Mouse (Mus musculus) midbrain, embryonic 11.5 days (tissue): ENCODE measurements around the gene Ncapd3. TPM values are rescaled to one million over a fixed set of nuclear protein-coding genes. Genes with fewer than 3 reads are reported as not detected.

ENCODE experiments used
- ATAC-seq: fragments of 200-750 bp; cut with Nextera tagmentation; 2 replicates; pipeline ENCODE4 v1.8.0; 2017; ENCODE audit warnings: moderate TSS enrichment, moderate library complexity; ENCODE audit not compliant: low FRiP score
- DNase-seq: peaks from one replicate; pipeline ENCODE4 v3.0.0; 2015; ENCODE audit warnings: low spot score; ENCODE audit errors: missing footprints
- H3K27ac ChIP-seq: fragments of 300-500 bp; sonication (generic); 2 replicates; pipeline ENCODE4 v1.5.1; 2014; ENCODE audit warnings: low read depth, low read length
- H3K27me3 ChIP-seq: fragments of 300-500 bp; sonication (generic); 2 replicates; pipeline ENCODE4 v1.6.1; 2014; ENCODE audit warnings: mild to moderate bottlenecking, low read length, moderate library complexity, mixed read lengths; ENCODE audit not compliant: control insufficient read depth, insufficient read depth
- H3K36me3 ChIP-seq: fragments of 300-500 bp; sonication (generic); 2 replicates; pipeline ENCODE4 v1.6.1; 2014; ENCODE audit warnings: mild to moderate bottlenecking, low read length, moderate library complexity, mixed read lengths; ENCODE audit not compliant: control insufficient read depth, insufficient read depth
- H3K4me1 ChIP-seq: fragments of 300-500 bp; sonication (generic); 2 replicates; pipeline ENCODE4 v1.6.1; 2014; ENCODE audit warnings: low read length; ENCODE audit not compliant: control insufficient read depth, insufficient read depth
- H3K4me2 ChIP-seq: fragments of 300-500 bp; sonication (generic); 2 replicates; pipeline ENCODE4 v1.6.1; 2014; ENCODE audit warnings: mild to moderate bottlenecking, moderate library complexity
- H3K4me3 ChIP-seq: fragments of 300-500 bp; sonication (generic); 2 replicates; pipeline ENCODE4 v1.5.1; 2014; ENCODE audit warnings: low read depth, low read length
- H3K9ac ChIP-seq: fragments of 300-500 bp; sonication (generic); 2 replicates; pipeline ENCODE4 v1.6.1; 2014; ENCODE audit warnings: low read length
- H3K9me3 ChIP-seq: fragments of 300-500 bp; sonication (generic); 2 replicates; pipeline ENCODE4 v1.6.1; 2016; ENCODE audit warnings: low read length; ENCODE audit not compliant: control insufficient read depth
- WGBS: fragments of 180-500 bp; shearing (Covaris S2); extraction: QIAGEN DNeasy Blood & Tissue Kit; methylation state at CpG from one replicate; pipeline ENCODE4 v1.1.7; 2014; 5-methylcytosine and 5-hydroxymethylcytosine counted together
- polyA plus RNA-seq: library from polyadenylated mRNA; unstranded; fragments of >200 nt; fragmentation: Nextera tagmentation; extraction: Ambion mirVana; gene quantifications from 2 replicates; pipeline ENCODE4 v1.2.1, GENCODE M21; 2014

Gene Ncapd3
- polyA plus RNA-seq, result 39.8 and 43.3 TPM in 2 replicates

DNA sequence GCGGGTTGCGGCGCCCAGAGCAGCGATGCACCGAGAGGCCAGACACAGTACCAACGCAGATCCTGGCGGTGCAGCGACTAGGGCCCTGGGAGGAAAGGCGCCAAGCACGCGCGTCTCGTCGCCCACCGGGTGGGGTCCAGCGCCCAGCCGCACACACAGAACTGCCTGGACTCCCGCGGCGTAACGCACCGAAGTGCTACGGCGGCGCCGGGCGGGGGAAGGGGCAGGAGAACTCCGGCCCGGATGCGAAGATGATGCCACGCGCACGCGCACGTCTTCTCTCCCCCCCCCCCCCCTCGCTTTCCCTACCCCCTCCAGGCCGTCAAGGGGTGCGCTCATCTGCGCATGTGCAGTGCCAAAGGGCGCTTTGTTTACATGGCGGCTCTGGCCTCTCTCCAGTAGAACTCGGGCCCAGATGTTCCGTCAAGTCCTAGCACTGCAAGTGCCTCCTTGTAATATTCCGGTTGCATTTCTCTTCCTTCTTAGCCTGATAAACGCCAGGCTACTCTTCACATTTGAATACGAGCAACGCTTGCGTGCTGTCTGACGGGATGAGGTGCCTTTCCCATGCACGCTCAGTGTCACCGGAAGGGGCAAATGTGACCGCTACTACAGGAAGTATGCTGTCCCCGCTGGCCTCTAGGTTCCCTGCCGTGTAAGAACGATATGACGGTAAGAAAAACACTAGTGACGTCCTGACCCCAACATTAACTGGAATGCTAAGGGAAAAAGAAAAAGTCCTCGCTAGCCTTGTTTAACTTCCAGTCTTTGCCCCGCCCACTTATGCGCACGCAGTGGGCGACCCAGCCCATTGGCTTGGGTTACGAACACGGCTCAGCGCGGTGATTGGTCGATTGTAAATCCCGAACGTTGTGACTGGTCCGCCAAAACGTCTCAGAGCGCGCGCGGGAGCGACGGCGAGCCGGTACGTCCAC, at the start of gene Ncapd3, which contains the start of gene Vps26b:
TSS of gene Ncapd3 (plus strand) at position 348 of the 935 bp plus-strand sequence.
TSS of gene Vps26b (minus strand) at position 238 of the 935 bp plus-strand sequence.
- peaks cover 29% of the 10 kb centered on the region for H3K4me1 ChIP-seq
- H3K27ac ChIP-seq, result peak within 1 kb of the TSS; percentile 87
- DNase-seq (peak; percentile 99), ATAC-seq (peak; percentile 93)
- peaks cover 2% of the 10 kb centered on the region; the same call in 1 of the 2 replicates for H3K36me3 ChIP-seq
- WGBS, result under 1% methylated on average over 72 of the region's 80 CpGs
- H3K27me3 ChIP-seq, result no peaks in the 10 kb centered on the region
- peak within 1 kb of the TSS; percentile 80 for H3K4me2 ChIP-seq
- H3K9me3 ChIP-seq, result no peaks in the 10 kb centered on the region
- H3K4me3 ChIP-seq, result peak within 1 kb of the TSS; percentile 93
- peak within 1 kb of the TSS; percentile 93 for H3K9ac ChIP-seq

DNA sequence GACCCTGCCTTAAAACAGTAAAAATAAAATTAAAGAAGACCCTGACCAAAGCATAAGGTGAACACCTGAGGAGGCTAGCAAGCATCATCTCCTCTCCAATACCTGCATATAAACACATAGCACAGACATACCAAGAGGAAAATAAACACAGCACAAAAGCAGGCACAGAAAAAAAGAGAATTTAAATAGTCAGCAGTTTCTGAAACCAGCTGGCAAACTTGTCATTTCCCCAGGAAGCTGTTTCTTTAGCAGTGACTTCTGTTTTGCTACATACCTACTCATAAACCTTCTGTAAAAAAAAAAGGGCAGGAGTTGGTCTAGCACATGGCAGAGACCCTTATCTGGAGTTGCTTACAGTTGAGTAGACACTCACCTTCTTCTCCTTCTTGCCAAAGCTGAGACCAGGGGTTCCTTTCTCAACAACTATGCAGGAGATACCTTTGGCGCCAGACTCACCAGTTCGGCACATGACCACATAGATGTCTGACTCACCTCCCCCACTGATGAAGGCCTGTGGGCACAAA, 44.8 kb upstream of the Ncapd3 start:
- WGBS, result 93% methylated on average over 2 of the region's 2 CpGs
- no peaks in the 10 kb centered on the region for H3K9me3 ChIP-seq
- peaks cover 7% of the 10 kb centered on the region; the same call in 1 of the 2 replicates for H3K36me3 ChIP-seq
- no peaks in the 10 kb centered on the region for H3K27me3 ChIP-seq
- DNase-seq (no peak), ATAC-seq (no peak)
- no peak overlapping the region for H3K27ac ChIP-seq
- H3K9ac ChIP-seq, result no peak overlapping the region
- H3K4me2 ChIP-seq, result no peak overlapping the region
- H3K4me3 ChIP-seq, result no peak overlapping the region
- H3K4me1 ChIP-seq, result no peaks in the 10 kb centered on the region

GRCm38 (mm10) chr9:26985668-26986277, 44.2 kb upstream of the Ncapd3 start:
- 94% methylated on average over 6 of the region's 6 CpGs for WGBS
- peaks cover 7% of the 10 kb centered on the region; the same call in 1 of the 2 replicates for H3K36me3 ChIP-seq
- no peaks in the 10 kb centered on the region for H3K4me1 ChIP-seq

DNA sequence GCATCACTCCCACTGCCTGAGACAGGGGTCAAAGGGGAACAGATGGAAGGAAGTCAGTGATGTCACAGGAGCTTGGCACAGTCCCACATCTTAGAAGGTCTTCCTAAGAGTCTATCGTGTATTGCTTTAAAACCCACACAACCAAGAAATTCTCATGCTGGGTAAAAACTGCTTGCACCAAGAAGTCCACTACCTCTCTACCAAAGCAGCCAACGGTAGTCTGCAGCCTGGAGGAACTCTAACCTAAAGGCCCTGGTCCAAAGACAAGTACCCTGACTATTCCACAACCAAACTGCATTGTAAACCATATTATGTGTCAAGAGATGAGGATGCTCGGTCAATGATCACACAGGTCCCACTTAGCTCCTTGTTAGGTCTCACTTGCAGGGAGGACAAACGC, 39.8 kb upstream of the Ncapd3 start:
- no peaks in the 10 kb centered on the region for H3K9me3 ChIP-seq
- no peak overlapping the region for H3K4me3 ChIP-seq
- no peaks in the 10 kb centered on the region for H3K27me3 ChIP-seq
- no peaks in the 10 kb centered on the region for H3K4me1 ChIP-seq
- H3K36me3 ChIP-seq, result peaks cover 5% of the 10 kb centered on the region; the same call in 1 of the 2 replicates
- no peak for ATAC-seq
- 95% methylated on average over 4 of the region's 4 CpGs for WGBS
- H3K4me2 ChIP-seq, result no peak overlapping the region
- DNase-seq, result no peak
- no peak overlapping the region for H3K27ac ChIP-seq
- no peak overlapping the region for H3K9ac ChIP-seq

More at GRCm38 (mm10) chr9:26985668-26986277, 44.2 kb upstream of the Ncapd3 start:
- H3K4me3 ChIP-seq, result no peak overlapping the region
- no peak overlapping the region for H3K4me2 ChIP-seq
- no peaks in the 10 kb centered on the region for H3K27me3 ChIP-seq
- DNase-seq (no peak), ATAC-seq (no peak)
- no peak overlapping the region for H3K9ac ChIP-seq
- no peaks in the 10 kb centered on the region for H3K9me3 ChIP-seq
- H3K27ac ChIP-seq, result no peak overlapping the region

GRCm38 (mm10) chr9:26993118-26993517, 36.9 kb upstream of the Ncapd3 start:
- no peaks in the 10 kb centered on the region for H3K4me1 ChIP-seq
- no peak for ATAC-seq
- H3K27me3 ChIP-seq, result no peaks in the 10 kb centered on the region
- H3K9me3 ChIP-seq, result no peaks in the 10 kb centered on the region
- H3K9ac ChIP-seq, result no peak overlapping the region
- H3K4me3 ChIP-seq, result no peak overlapping the region
- WGBS, result 92% methylated on average over 10 of the region's 10 CpGs
- peaks cover 5% of the 10 kb centered on the region; the same call in 1 of the 2 replicates for H3K36me3 ChIP-seq
- H3K4me2 ChIP-seq, result no peak overlapping the region
- H3K27ac ChIP-seq, result no peak overlapping the region
- DNase-seq, result no peak

DNA sequence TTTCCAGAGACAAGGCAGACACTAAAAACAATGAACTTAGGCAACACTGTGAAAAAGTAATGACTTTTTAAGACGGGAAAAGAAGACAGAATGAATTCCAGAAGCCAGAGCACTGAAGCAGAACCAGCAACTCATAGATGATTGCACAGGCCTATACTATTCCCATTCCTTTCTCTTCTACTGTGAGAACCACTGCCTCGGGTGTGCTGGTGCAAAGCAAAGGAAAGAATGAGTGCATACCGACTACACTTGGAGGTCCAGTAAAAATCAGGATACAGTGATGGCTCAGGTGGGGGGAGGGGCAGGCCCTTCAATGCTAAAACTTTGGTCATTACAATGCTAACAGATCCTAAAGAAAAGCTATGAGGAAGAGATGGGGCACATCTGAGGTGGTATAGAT, 36.1 kb upstream of the Ncapd3 start:
- H3K4me1 ChIP-seq, result no peaks in the 10 kb centered on the region
- H3K36me3 ChIP-seq, result peaks cover 5% of the 10 kb centered on the region; the same call in 1 of the 2 replicates
- no peak overlapping the region for H3K9ac ChIP-seq
- WGBS, result 78% methylated on average over 3 of the region's 3 CpGs
- no peak overlapping the region for H3K27ac ChIP-seq
- H3K4me3 ChIP-seq, result no peak overlapping the region
- no peak overlapping the region for H3K4me2 ChIP-seq
- no peaks in the 10 kb centered on the region for H3K27me3 ChIP-seq
- DNase-seq (no peak), ATAC-seq (no peak)
- no peaks in the 10 kb centered on the region for H3K9me3 ChIP-seq

DNA sequence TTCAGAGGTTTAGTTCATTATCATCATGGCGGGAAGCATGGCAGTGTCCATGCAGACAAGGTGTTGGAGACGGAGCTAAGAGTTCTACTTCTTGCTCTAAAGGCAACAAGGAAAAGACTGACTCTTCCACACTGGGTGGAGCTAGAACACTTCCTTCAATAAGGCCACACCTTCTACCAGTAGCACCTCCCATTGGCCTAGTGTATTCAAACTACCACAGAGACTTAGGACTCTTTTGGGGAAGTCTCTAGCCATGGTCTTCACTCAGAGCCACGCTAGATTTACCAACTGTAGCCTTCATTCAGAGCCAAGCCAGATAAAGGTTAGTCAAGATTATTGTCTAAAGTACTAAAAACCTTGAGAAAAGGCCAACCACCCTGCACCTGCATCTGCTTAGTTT, 32.9 kb upstream of the Ncapd3 start:
- Histone ChIP-seq H3K36me3 (no peaks in the 10 kb centered on the region), H3K27ac (no peak overlapping the region), H3K4me3 (no peak overlapping the region), H3K9ac (no peak overlapping the region), H3K4me2 (no peak overlapping the region), H3K9me3 (no peaks in the 10 kb centered on the region), H3K27me3 (no peaks in the 10 kb centered on the region), H3K4me1 (peaks cover 5% of the 10 kb centered on the region; the same call in 1 of the 2 replicates)
- WGBS, result 92% methylated on average over 3 of the region's 3 CpGs
- no peak for DNase-seq
- ATAC-seq, result no peak

GRCm38 (mm10) chr9:26997501-26997900, 32.5 kb upstream of the Ncapd3 start:
- no peaks in the 10 kb centered on the region for H3K36me3 ChIP-seq
- ATAC-seq (no peak), DNase-seq (no peak)
- no peak overlapping the region for H3K4me3 ChIP-seq
- peaks cover 5% of the 10 kb centered on the region; the same call in 1 of the 2 replicates for H3K4me1 ChIP-seq
- no peaks in the 10 kb centered on the region for H3K27me3 ChIP-seq
- H3K4me2 ChIP-seq, result no peak overlapping the region
- H3K27ac ChIP-seq, result no peak overlapping the region
- no peaks in the 10 kb centered on the region for H3K9me3 ChIP-seq
- H3K9ac ChIP-seq, result no peak overlapping the region
- 91% methylated on average over 2 of the region's 2 CpGs for WGBS
